Mouse (Mus musculus): ENCODE data around the gene Gm13101. TPM values are rescaled to one million over a fixed set of nuclear protein-coding genes. Genes with fewer than 3 reads are reported as not detected.
"Not testable (repeated sequence)": the region's sequence is repeated elsewhere in the genome, so short reads cannot be mapped to it uniquely, and the experiment has no call there.

Gm13101 gene
- not detected in 2 replicates for polyA plus RNA-seq (2012)

DNA sequence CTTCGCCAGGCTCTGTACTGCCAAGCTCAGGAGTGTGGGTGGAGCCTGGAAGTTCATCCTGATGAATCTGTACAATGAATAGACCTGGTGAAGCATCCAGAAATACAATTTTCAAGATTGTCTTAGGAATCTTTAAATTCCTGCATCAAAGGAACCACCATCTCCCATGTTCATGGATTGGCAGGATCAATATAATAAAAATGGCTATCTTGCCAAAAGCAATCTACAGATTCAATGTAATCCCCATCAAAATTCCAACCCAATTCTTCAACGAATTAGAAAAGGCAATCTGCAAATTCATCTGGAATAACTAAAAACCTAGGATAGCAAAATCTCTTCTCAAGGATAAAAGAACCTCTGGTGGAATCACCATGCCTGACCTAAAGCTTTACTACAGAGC lies at the start of gene Gm13101:
Gene Gm13101, minus strand, starts transcription at position 101 of the 400 bp plus-strand sequence.
- TF ChIP-seq GATA1 (IDR thresholded peaks at IDR 0.05; ENCODE audit: low read length): not testable (repeated sequence)

DNA sequence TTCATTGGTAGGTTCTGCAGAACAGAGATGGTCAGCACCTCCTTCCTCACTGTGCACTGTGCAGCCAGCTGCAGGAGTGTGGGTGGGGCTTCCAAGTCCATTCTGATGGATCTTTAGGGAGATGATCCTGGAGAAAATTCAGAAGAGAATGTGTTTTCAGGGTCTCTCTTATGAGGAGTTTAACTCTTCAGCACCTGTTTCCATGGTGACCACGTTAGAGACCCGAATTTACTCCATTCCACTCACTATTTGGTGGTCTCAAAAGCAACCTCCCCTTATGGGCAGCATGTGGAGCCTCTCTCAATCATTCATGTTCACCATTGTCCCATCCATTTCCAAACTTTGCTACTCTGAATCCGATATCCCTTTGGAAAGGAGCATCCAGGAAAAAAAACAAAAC lies 27.5 kb upstream of the Gm13101 start, which contains the start of gene Pramef17:
Gene Pramef17, minus strand, starts transcription at position 101 of the 400 bp plus-strand sequence.
- not testable (repeated sequence) for TF ChIP-seq GATA1 (IDR thresholded peaks at IDR 0.05; ENCODE audit: low read length)

DNA sequence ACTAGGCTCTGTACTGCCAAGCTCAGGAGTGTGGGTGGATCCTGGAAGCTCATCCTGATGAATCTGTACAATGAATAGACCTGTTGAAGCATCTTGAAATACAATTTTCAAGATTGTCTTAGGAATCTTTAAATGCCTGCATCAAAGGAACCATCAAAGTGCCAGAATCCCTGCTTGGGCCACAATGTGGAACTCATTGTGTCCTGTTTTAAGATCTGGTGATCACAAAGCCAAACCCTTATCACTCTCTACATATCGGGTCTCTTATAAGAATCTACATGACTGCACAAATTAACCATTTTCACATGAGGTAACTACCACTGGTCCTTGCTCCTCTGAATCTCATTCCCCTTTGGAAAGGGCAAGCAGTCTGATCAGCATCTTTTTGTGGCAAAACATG lies 15.8 kb downstream of the Gm13101 start, which contains the start of gene Pramef25:
Gene Pramef25, minus strand, starts transcription at position 101 of the 400 bp plus-strand sequence.
- TF ChIP-seq GATA1 (IDR thresholded peaks at IDR 0.05; ENCODE audit: low read length): not testable (repeated sequence)

Other genes with a start within 250 kb of the Gm13101 start
- not detected in 2 replicates for gene Gm13078, start 247.5 kb downstream of the Gm13101 start, polyA plus RNA-seq (2012)
- not detected in 2 replicates for gene Gm13023, start 177.6 kb downstream of the Gm13101 start, polyA plus RNA-seq (2012)
- gene Gm13084, start 150.9 kb downstream of the Gm13101 start, polyA plus RNA-seq (2012): not detected in 2 replicates
- not detected in 2 replicates for gene Gm13103, start 120.5 kb downstream of the Gm13101 start, polyA plus RNA-seq (2012)
- not detected in 2 replicates for gene Pramef6, start 66.6 kb downstream of the Gm13101 start, polyA plus RNA-seq (2012)
- not detected in 2 replicates for gene Pramef25, start 15.9 kb downstream of the Gm13101 start, polyA plus RNA-seq (2012)
- gene Pramef17, start 27.4 kb upstream of the Gm13101 start, polyA plus RNA-seq (2012): not detected in 2 replicates
- gene Pramel4, start 92.2 kb upstream of the Gm13101 start, polyA plus RNA-seq (2012): not detected in 2 replicates
- gene Gm13102, start 139.5 kb upstream of the Gm13101 start, polyA plus RNA-seq (2012): not detected in 2 replicates
- gene Oog3, start 195.7 kb upstream of the Gm13101 start, polyA plus RNA-seq (2012): not detected in 2 replicates
- gene Oog2, start 223.8 kb upstream of the Gm13101 start, polyA plus RNA-seq (2012): not detected in 2 replicates
- gene C87977, start 246.4 kb upstream of the Gm13101 start, polyA plus RNA-seq (2012): not detected in 2 replicates